Mouse (Mus musculus) liver, embryonic 12.5 days (tissue): Measurements from ENCODE around the gene Tnfsf13. TPM values are rescaled to one million over a fixed set of nuclear protein-coding genes. Genes with fewer than 3 reads are reported as not detected.
A peak's percentile ranks its signal among the peaks of the same experiment; 100 is the strongest.

Experiments used
- ATAC-seq: fragments of 200-750 bp; cut with Nextera tagmentation; 2 replicates; pipeline ENCODE4 v1.8.0; 2017; ENCODE audit warnings: moderate number of reproducible peaks, mild to moderate bottlenecking, moderate library complexity
- H3K27ac ChIP-seq: fragments of 300-500 bp; sonication (generic); 2 replicates; pipeline ENCODE4 v1.5.1; 2016; ENCODE audit warnings: mild to moderate bottlenecking
- H3K27me3 ChIP-seq: fragments of 300-500 bp; sonication (generic); replicated peaks from 2 replicates; pipeline ENCODE4 v1.6.1; 2016; ENCODE audit warnings: mild to moderate bottlenecking, moderate library complexity
- H3K36me3 ChIP-seq: fragments of 300-500 bp; sonication (generic); 2 replicates; pipeline ENCODE4 v1.6.1; 2016; ENCODE audit warnings: mild to moderate bottlenecking, moderate library complexity
- H3K4me1 ChIP-seq: fragments of 300-500 bp; sonication (generic); 2 replicates; pipeline ENCODE4 v1.6.1; 2016
- H3K4me2 ChIP-seq: fragments of 300-500 bp; sonication (generic); 2 replicates; pipeline ENCODE4 v1.6.1; 2016; ENCODE audit warnings: mild to moderate bottlenecking, moderate library complexity
- H3K4me3 ChIP-seq: fragments of 300-500 bp; sonication (generic); 2 replicates; pipeline ENCODE4 v1.5.1; 2016; ENCODE audit warnings: mild to moderate bottlenecking, moderate library complexity
- H3K9ac ChIP-seq: fragments of 300-500 bp; sonication (generic); 2 replicates; pipeline ENCODE4 v1.6.1; 2016; ENCODE audit warnings: mild to moderate bottlenecking, moderate library complexity
- H3K9me3 ChIP-seq: fragments of 300-500 bp; sonication (generic); replicated peaks from 2 replicates; pipeline ENCODE4 v1.6.1; 2016; ENCODE audit warnings: mild to moderate bottlenecking, moderate library complexity
- WGBS: fragments of 180-500 bp; shearing (Covaris S2); methylation state at CpG from one replicate; pipeline ENCODE4 v1.1.7; 2016; ENCODE audit not compliant: insufficient replicate concordance; 5-methylcytosine and 5-hydroxymethylcytosine counted together
- polyA plus RNA-seq: library from polyadenylated mRNA; unstranded; fragments of >200 nt; fragmentation: Nextera tagmentation; extraction: Ambion mirVana; gene quantifications from 2 replicates; pipeline ENCODE4 v1.2.1, GENCODE M21; 2016

Gene Tnfsf13
- polyA plus RNA-seq, 1 experiment from 2014 or later: 0.14 TPM

DNA sequence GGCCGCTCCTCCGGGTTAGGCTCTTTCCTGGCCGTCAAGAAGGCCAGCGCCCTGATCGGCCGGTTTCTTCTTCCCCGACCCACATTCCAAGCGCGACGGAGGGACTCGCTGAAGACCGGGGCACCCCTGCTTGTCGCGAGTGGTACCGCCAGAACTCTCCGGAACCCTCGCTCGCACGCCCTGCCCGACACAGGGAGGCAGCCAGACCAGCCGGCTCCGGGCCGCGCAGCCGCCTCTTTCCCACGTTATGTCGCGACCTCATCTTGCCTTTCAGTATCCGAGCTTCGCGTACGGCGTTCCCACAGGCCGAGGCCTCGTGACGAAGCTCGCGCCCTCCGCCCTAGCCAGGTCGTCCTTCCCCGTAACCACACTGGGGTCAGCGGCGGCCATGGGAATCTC, 13.9 kb downstream of the Tnfsf13 start:
- H3K4me3 ChIP-seq: peak overlapping the region; percentile 96
- H3K4me2 ChIP-seq: peak overlapping the region; percentile 89
- no peaks in the 10 kb centered on the region for H3K27me3 ChIP-seq
- H3K36me3 ChIP-seq: peaks cover 84% of the 10 kb centered on the region
- ATAC-seq: no peak
- H3K9me3 ChIP-seq: no peaks in the 10 kb centered on the region
- H3K4me1 ChIP-seq: peaks cover 58% of the 10 kb centered on the region
- under 1% methylated on average over 43 of the region's 43 CpGs for WGBS
- H3K27ac ChIP-seq: peak overlapping the region; percentile 97
- H3K9ac ChIP-seq: peak overlapping the region; percentile 99

DNA sequence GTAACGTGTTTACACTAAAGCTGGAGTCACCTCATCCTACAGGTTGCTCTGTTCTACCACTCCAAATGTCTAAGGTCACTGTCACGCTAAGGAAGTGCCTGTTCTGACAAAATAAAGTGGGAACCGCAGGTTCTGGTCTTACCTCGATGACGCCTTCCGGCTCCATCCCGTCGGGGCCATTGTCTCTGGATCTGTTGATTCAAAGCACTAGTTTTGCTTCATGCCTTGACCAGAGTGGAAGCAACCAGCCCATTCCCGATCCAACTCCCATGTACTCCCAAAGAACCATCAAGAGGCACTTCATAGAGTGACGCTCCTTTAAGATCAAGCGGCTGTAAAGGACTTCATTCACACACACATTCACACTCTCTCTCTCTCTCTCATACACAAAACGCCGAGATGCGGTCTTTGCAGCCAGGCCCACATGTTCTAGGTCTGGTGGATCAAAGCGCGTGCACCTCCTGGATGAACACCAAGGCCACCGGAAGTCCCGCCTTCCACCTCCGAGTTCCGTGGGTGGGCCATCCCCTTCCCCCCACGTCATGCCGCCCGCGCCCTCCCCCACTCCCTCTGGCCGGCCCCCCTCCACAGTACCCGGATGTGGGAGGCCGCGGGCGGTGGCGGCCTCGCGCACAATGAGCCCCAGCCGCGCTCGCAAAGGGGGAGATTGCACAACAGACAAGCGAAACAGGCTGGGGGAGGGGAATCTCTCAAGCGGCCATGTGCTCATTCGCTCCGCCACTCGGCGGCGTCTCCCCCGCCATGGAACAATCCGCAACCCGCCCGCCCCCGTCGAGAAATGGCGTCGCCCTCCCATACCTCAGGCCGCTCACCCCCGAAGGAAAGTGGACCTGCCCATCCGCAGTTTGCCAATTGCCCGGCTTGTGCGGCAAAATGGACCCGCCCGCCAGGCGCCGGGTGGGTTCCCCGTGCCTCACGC, 14.5 kb downstream of the Tnfsf13 start:
- peak; percentile 58 for ATAC-seq
- Histone ChIP-seq H3K36me3 (peaks cover 84% of the 10 kb centered on the region), H3K4me3 (peak overlapping the region; percentile 96), H3K4me1 (peaks cover 64% of the 10 kb centered on the region), H3K27me3 (no peaks in the 10 kb centered on the region), H3K9ac (peak overlapping the region; percentile 99), H3K9me3 (no peaks in the 10 kb centered on the region), H3K27ac (peak overlapping the region; percentile 97), H3K4me2 (peak overlapping the region; percentile 89)
- WGBS: under 1% methylated on average over 61 of the region's 61 CpGs

DNA sequence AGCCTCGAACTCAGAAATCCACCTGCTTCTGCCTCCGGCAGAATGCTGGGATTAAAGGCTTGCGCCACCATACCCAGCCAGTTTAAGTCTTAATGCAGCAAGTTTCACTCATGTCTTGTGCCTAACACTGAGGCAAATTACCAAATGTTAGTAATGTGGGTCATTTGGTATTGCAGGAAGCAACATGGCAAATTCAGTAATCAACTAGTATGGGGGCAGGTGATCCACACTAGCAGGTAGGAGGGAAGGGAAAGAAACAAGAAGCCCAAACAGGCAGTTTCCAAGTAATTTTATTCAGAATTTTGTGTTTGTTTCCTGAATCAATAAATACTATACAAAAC, 18.9 kb downstream of the Tnfsf13 start:
- H3K36me3 ChIP-seq: peaks cover 77% of the 10 kb centered on the region
- peak overlapping the region; percentile 53 for H3K27ac ChIP-seq
- no peaks in the 10 kb centered on the region for H3K9me3 ChIP-seq
- H3K4me2 ChIP-seq: no peak overlapping the region
- no peak overlapping the region for H3K9ac ChIP-seq
- ATAC-seq: no peak
- peaks cover 63% of the 10 kb centered on the region for H3K4me1 ChIP-seq
- H3K4me3 ChIP-seq: no peak overlapping the region
- H3K27me3 ChIP-seq: no peaks in the 10 kb centered on the region
- WGBS: 69% methylated on average over 3 of the region's 3 CpGs

DNA sequence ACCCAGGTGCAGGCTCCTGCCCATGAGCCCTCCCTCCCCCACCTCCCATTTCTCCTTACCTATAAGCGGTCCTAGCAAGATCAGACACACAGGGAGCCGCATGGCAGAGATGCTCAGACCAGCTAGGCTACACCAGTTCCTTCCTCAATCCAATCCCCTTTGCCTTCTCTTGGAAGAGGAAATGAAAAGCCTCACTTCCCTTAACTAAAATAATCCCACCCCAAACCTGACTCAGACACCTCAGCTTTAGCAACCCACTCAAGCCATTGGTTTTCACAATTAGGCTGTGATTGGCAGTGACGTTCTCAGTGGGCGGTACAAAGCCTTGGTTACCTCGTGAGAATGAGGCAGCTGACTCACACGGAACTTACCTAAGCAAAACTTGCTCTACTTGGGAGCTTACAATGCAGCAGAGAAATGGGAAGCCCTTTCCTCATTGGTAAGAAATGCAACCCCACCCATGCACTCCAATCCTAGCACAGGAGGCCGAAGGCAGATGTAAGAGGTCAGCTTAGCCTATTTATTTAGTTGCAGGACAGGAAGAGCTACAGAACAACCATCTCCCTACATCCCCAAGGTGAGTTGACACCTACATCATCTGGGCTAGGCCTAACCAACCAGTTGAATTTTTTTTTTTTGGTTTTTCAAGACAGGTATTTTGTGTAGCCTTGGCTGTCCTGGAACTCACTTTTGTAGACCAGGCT, 19.5 kb downstream of the Tnfsf13 start, which contains the start of gene Cd68:
TSS of gene Cd68 (minus strand) at position 193 of the 704 bp plus-strand sequence.
- no peaks in the 10 kb centered on the region for H3K27me3 ChIP-seq
- H3K4me3 ChIP-seq: no peak within 1 kb of the TSS
- H3K4me2 ChIP-seq: peak within 1 kb of the TSS; percentile 1; the same call in 1 of the 2 replicates
- H3K4me1 ChIP-seq: peaks cover 69% of the 10 kb centered on the region
- H3K27ac ChIP-seq: peak within 1 kb of the TSS; percentile 93
- no peaks in the 10 kb centered on the region for H3K9me3 ChIP-seq
- peaks cover 75% of the 10 kb centered on the region for H3K36me3 ChIP-seq
- no peak for ATAC-seq
- WGBS: 21% methylated on average over 7 of the region's 7 CpGs
- H3K9ac ChIP-seq: no peak within 1 kb of the TSS

DNA sequence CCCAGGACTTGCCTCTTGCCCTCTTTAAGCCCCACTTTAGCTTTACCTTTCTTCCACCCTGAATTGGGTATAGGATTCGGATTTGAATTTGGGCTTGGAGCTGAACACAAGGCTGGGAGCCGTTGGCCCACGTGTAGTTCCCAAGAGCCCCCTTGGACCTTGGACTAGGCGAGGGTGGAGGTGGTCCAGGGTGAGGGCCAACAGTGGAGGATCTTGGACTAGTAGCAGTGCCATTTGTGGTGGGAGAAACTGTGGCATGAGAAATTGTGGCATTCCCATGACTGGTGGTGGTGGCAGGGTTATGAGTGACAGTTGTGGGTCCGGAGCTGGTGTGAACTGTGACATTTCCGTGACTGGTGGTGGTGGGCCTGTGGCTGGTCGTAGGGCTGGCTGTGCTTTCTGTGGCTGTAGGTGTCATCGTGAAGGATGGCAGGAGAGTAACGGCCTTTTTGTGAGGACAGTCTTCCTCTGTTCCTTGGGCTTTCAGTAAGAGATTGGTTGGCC, 20.1 kb downstream of the Tnfsf13 start:
- Histone ChIP-seq H3K9me3 (no peaks in the 10 kb centered on the region), H3K4me3 (no peak overlapping the region), H3K4me1 (peaks cover 69% of the 10 kb centered on the region), H3K4me2 (peak overlapping the region; percentile 1; the same call in 1 of the 2 replicates), H3K9ac (no peak overlapping the region), H3K27me3 (no peaks in the 10 kb centered on the region), H3K27ac (peak overlapping the region; percentile 53), H3K36me3 (peaks cover 69% of the 10 kb centered on the region)
- ATAC-seq: no peak
- WGBS: 64% methylated on average over 9 of the region's 9 CpGs

DNA sequence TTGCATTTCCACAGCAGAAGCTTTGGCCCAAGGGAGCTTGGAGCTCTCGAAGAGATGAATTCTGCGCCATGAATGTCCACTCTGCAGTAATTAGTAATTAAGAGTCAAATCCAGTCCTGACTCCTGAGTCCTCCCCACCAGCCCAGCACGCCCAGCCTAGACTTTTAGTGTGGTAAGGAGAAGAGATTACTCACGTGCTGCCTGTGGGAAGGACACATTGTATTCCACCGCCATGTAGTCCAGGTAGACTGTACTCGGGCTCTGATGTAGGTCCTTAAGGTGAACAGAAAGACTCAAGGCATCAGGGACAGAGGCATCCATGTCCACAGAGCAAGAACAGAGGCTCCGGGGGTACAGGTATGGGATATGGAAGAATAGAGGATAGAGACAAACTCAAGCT, 20.7 kb downstream of the Tnfsf13 start:
- Histone ChIP-seq H3K27me3 (no peaks in the 10 kb centered on the region), H3K27ac (peak overlapping the region; percentile 93; the same call in 1 of the 2 replicates), H3K4me1 (peaks cover 65% of the 10 kb centered on the region), H3K4me3 (no peak overlapping the region), H3K9ac (no peak overlapping the region), H3K9me3 (no peaks in the 10 kb centered on the region), H3K36me3 (peaks cover 69% of the 10 kb centered on the region), H3K4me2 (no peak overlapping the region)
- WGBS: 86% methylated on average over 7 of the region's 7 CpGs
- ATAC-seq: no peak

DNA sequence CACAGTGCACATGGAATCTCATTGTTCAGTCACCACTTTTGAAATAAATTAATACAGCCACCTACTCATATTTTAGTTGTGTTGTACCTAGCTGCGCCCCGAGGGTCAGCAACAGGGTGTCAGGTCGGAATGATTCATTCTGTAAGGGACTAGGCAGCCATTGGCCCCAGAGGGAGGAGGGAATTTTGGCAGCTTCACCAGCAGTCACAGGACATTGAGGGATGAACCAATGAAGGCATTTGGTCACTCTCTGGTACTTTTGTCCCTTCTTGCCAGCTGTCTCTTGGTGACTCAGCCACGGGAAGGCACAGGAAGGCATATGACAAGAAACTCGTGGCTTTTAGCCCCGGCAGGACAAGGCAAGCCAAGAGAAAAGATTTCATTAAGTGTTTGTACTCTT, 21.8 kb downstream of the Tnfsf13 start:
- 74% methylated on average over 6 of the region's 6 CpGs for WGBS
- Histone ChIP-seq H3K4me2 (peak overlapping the region; percentile 75), H3K9me3 (no peaks in the 10 kb centered on the region), H3K9ac (peak overlapping the region; percentile 70; the same call in 1 of the 2 replicates), H3K27me3 (no peaks in the 10 kb centered on the region), H3K36me3 (peaks cover 66% of the 10 kb centered on the region), H3K4me1 (peaks cover 55% of the 10 kb centered on the region), H3K27ac (peak overlapping the region; percentile 93), H3K4me3 (peak overlapping the region; percentile 68; the same call in 1 of the 2 replicates)
- ATAC-seq: no peak

DNA sequence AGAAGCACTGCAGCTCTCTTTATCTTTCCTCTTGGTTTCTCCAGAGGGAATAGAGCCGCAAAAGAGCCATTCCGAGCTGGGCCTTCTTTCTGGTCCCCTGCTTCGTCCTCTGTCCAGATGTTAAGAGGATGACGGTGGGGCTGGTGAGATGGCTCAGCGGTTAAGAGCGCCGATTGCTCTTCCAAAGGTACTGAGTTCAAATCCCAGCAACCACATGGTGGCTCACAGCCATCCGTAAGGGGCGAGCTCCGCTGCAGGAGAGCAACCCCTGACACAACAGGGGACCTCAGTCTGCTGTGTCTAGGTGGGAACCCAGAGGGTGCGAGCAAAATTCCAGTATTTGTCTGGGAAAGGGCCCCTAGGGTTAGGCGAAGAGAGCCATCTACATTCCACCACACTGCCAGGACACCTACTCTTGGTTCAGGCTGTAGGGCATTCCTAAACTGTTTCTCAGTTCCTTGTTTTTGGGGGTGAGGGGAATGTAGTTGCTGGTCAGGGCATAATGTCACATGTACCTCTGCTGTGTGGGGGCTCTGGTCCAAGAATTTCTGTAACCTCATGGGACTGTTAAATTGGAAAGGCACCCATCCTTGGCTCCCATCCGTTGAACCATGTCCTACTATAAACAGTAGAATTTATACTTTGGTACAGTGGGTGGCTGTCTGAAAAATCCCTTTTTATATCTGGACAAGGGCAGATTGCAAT, 22.5 kb downstream of the Tnfsf13 start:
- no peak for ATAC-seq

DNA sequence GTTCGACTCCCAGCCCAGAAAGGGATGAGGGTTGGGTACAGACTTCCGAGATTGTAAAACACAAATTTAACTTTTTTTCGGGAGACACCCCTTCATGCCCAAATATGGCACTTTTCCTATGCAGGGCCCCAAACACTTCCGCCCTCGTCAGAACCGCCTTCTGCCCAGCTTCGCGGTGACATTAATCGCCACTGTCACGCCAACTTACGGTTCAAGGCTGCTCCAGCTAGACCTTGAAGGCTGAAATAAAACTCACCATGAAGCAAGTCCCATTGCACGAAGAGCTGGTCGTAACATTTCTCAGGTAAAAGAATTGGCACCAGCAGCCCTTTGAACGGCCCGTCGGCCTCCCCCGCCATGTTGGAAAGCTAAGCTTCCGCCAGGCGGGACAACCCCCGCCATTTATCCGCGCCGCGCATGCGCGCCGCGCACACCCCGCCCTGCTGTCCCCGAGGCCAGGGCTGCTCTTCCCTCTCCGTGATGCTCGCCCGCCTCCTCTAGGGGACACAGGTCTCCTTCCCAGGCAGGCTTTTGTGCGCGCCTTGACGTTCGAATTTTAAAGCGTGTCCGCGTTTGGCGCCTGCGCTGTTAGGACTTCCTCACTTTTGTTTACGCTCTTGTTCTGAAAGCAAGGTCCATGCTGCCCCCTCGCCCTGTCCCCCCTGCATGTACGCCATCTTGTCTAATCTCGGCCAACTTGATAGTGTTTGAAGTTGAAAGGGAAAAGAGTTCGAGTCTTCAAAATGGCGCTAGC, 23.2 kb downstream of the Tnfsf13 start, which contains the start of gene Mpdu1:
TSS of gene Mpdu1 (minus strand) at position 430 of the 754 bp plus-strand sequence.
- H3K36me3 ChIP-seq: peaks cover 66% of the 10 kb centered on the region
- WGBS: under 1% methylated on average over 48 of the region's 48 CpGs
- peak; percentile 93 for ATAC-seq

More for the DNA sequence above, 22.5 kb downstream of the Tnfsf13 start:
- Histone ChIP-seq H3K27ac (peak overlapping the region; percentile 93), H3K4me2 (peak overlapping the region; percentile 75), H3K4me1 (peaks cover 50% of the 10 kb centered on the region), H3K9me3 (no peaks in the 10 kb centered on the region), H3K9ac (peak overlapping the region; percentile 70), H3K27me3 (no peaks in the 10 kb centered on the region), H3K4me3 (peak overlapping the region; percentile 68), H3K36me3 (peaks cover 66% of the 10 kb centered on the region)
- WGBS: 58% methylated on average over 13 of the region's 13 CpGs

DNA sequence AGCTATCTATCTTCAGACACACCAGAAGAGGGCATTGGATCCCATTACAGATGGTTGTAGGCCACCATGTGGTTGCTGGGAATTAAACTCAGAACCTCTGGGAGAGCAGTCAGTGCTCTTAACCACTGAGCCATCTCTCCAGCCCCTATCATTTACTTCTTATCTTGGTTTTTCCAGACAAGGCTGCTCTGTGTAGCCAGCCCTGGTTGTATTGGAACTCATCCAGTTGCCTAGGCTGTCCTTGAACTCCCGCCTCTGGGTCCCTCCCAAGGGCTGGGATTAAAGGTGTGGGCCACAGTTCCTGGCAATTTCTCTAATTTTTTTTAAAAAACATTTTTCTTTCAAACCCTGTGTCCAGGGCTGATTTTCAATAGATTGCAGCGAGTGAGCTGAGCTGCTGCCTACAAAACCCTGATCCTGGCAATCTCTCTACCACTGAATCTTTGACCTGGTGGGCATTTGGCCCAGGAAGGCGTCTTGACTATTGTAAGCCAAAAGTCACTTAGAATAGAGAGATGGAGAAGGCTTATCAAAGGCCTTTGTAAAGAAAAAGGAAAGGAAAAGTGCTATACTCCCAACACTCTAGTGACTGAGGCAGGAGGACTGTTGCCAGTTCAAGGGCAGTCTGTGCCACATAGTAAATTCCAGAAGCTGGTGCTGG, 24.2 kb downstream of the Tnfsf13 start:
- Histone ChIP-seq H3K4me2 (peak overlapping the region; percentile 75), H3K4me3 (peak overlapping the region; percentile 68), H3K27me3 (no peaks in the 10 kb centered on the region), H3K4me1 (peaks cover 56% of the 10 kb centered on the region), H3K9ac (peak overlapping the region; percentile 70), H3K9me3 (no peaks in the 10 kb centered on the region), H3K36me3 (peaks cover 68% of the 10 kb centered on the region), H3K27ac (peak overlapping the region; percentile 93)
- no peak for ATAC-seq
- WGBS: 61% methylated on average over 3 of the region's 3 CpGs

More for the DNA sequence above, 23.2 kb downstream of the Tnfsf13 start, which contains the start of gene Mpdu1:
- Histone ChIP-seq H3K9ac (peak within 1 kb of the TSS; percentile 70), H3K4me1 (peaks cover 49% of the 10 kb centered on the region), H3K4me3 (peak within 1 kb of the TSS; percentile 68), H3K27ac (peak within 1 kb of the TSS; percentile 93), H3K4me2 (peak within 1 kb of the TSS; percentile 75), H3K9me3 (no peaks in the 10 kb centered on the region), H3K27me3 (no peaks in the 10 kb centered on the region)
